Mouse (Mus musculus) heart, adult 18-20 months (tissue): ENCODE measurements around the gene Tpm3. TPM values are rescaled to one million over a fixed set of nuclear protein-coding genes. Genes with fewer than 3 reads are reported as not detected.

Experiments
- DNase-seq, 2 experiments: peaks; one replicate each; pipeline ENCODE4 v3.0.0; 2021 to 2022; ENCODE audit warnings: mixed read lengths in 1 of 2
- microRNA-seq, 2 experiments: library from miRNA; unstranded; fragments of <30 nt; microRNA quantifications; one replicate each; pipeline ENCODE4 v1.2.0; 2022
- total RNA-seq, 2 experiments: library from RNA; stranded (reverse); gene quantifications; 2 replicates each; pipeline ENCODE4 v1.2.3; 2021

Tpm3 gene
- total RNA-seq, 2 experiments from 2014 or later = 42.9 to 46.2 TPM

GRCm38 (mm10) chr3:90136660-90137059, 64.2 kb downstream of the Tpm3 start:
- no peak for DNase-seq

GRCm38 (mm10) chr3:90137606-90138005, 65.2 kb downstream of the Tpm3 start:
- DNase-seq = no peak

DNA sequence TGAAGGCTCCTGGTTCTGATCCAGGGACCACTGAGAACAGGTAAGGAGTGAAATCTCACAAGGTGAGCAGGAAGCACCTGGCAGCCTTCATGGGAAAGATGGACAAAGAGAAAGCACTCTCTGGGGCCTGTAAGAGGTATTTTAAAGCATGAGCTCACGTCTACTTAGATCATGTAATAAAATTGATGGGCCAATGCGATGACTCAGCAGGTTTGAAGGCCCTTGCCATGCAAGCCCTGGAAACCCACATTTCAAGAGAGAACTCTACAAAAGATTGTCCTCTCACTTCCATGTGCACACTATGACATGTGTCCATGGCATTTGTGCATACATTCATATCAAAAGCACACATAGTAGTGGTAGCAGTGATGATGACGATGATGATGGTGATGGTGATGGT, 67.5 kb downstream of the Tpm3 start:
- no peak for DNase-seq

DNA sequence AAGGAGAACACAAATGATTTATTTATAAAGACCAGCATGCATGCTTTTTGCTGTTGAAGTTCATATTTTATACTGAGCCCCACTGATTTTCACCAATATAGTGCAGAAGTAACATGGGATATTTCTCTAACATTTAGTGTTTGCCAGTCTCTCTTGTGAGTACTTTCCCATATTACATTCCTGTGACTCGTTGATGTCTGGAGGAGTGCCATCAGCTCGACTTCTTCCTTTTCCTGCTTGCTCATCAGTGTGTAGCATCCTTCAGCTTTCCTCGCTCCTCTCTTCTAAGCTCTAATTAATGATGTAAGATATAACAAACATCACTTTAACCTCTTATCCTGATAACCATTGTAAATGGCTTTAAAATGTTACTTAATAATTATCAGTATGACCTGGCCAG, 73.0 kb downstream of the Tpm3 start:
- DNase-seq = no peak

DNA sequence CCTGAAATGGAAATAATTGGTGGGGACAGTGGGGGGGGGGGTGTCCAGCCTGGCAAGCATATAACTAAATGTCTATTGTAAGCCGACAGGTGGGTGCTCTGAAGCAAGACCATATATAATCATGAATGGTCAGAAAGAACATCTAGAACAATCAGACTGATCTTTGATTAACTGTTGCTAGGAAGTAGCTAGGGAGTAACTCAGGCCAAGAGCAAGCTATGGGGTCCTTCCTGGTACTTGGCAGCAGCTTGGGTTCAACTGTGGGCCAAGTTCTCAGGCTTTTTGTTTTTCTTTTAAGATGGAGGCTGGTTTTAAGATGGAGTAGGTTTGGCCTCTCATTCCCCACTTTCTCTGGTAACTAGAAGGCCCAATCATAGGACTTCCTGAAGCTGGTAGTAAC, 74.2 kb downstream of the Tpm3 start:
- DNase-seq = no peak

Small RNA genes lying within 50 kb of the gene (microRNA-seq; reads per million reads assigned to microRNA genes)
- gene Mir190b = 21.9 to 22.4 reads per million in 2 experiments

Other genes with a start within 250 kb of the Tpm3 start
- 10 to 100 TPM; 10.0 to 10.5 TPM for gene She, start 241.3 kb upstream of the Tpm3 start, total RNA-seq
- 1 to 10 TPM; 4.2 to 5.6 TPM for gene Il6ra, start 159.5 kb upstream of the Tpm3 start, total RNA-seq
- 10 to 100 TPM; 14.7 to 14.9 TPM for gene Atp8b2, start 109.1 kb upstream of the Tpm3 start, total RNA-seq
- 10 to 100 TPM; 46.1 to 48.5 TPM for gene Hax1, start 73.9 kb upstream of the Tpm3 start, total RNA-seq
- gene 4933434E20Rik, start 21.0 kb upstream of the Tpm3 start, total RNA-seq = 10 to 100 TPM; 92.4 to 97.6 TPM
- 100 to 1,000 TPM in 1 of 2 experiments, 10 to 100 TPM in 1; 83.7 to 107 TPM for gene Ubap2l, start 20.0 kb upstream of the Tpm3 start, total RNA-seq
- under 1 TPM; 0.12 to 0.18 TPM for gene Nup210l, start 31.5 kb downstream of the Tpm3 start, total RNA-seq
- gene Rps27, start 141.0 kb downstream of the Tpm3 start, total RNA-seq = 1,000 to 10,000 TPM; 1,057 to 1,251 TPM
- 1 to 10 TPM; 4.2 to 4.9 TPM for gene Rab13, start 141.0 kb downstream of the Tpm3 start, total RNA-seq
- gene Jtb, start 158.9 kb downstream of the Tpm3 start, total RNA-seq = 10 to 100 TPM; 51.7 to 54.8 TPM
- gene Creb3l4, start 170.9 kb downstream of the Tpm3 start, total RNA-seq = under 1 TPM in 1 of 2 experiments, not detected in 1; 0.41 TPM
- 10 to 100 TPM; 62.0 to 65.5 TPM for gene Slc39a1, start 175.5 kb downstream of the Tpm3 start, total RNA-seq
- 10 to 100 TPM; 13.4 to 18.0 TPM for gene Crtc2, start 181.5 kb downstream of the Tpm3 start, total RNA-seq
- 10 to 100 TPM; 33.6 to 37.5 TPM for gene Dennd4b, start 192.5 kb downstream of the Tpm3 start, total RNA-seq
- gene Gatad2b, start 220.5 kb downstream of the Tpm3 start, total RNA-seq = 10 to 100 TPM; 40.0 to 41.8 TPM